Mouse (Mus musculus) liver, embryonic 14.5 days (tissue): Measurements from ENCODE around the gene Tinf2.

Source experiments
- CTCF ChIP-seq: IDR thresholded peaks from 2 replicates; pipeline ENCODE4 v1.5.1; 2016; ENCODE audit warnings: antibody characterized with exemption, low read depth, control low read depth
- EP300 ChIP-seq: IDR thresholded peaks from 2 replicates; pipeline ENCODE4 v1.6.1; 2016; ENCODE audit warnings: antibody characterized with exemption, low read depth

GRCm38 (mm10) chr14:55637795-55638194 is 43.8 kb downstream of the Tinf2 start, which contains the start of gene Gm49378:
- TF ChIP-seq CTCF (no peak), EP300 (no peak)
